7 mouse cellular contexts compared by ENCODE assay signal in genomic region chr4:57957200-57958085, GRCm38 (mm10). TPM values are rescaled to one million over a fixed set of nuclear protein-coding genes. Genes with fewer than 3 reads are reported as not detected.
DNase-seq lines count a peak whose midpoint lies in the region; ATAC-seq and TF ChIP-seq lines count a peak whose summit lies in the region.

No protein-coding gene starts in this region.

- TF ChIP-seq POLR2A in spleen, adult 2 months (IDR thresholded peaks at IDR 0.05; ENCODE audit: low read depth, low read length): no peak

- peak overlapping the region; percentile 69 for H3K4me2 ChIP-seq in midbrain, embryonic 11.5 days

- H3K27ac ChIP-seq in spleen, adult 2 months (ENCODE audit: insufficient read depth, low read length): peak overlapping the region; percentile 90
- peak overlapping the region; percentile 97 for H3K27ac ChIP-seq in hindbrain, embryonic 10.5 days
- H3K27ac ChIP-seq in midbrain, embryonic 11.5 days (ENCODE audit: low read depth, low read length): peak overlapping the region; percentile 67; the same call in 1 of the 2 replicates

- H3K9ac ChIP-seq in midbrain, embryonic 11.5 days (ENCODE audit: low read length): peak overlapping the region; percentile 61; the same call in 1 of the 2 replicates

- H3K36me3 ChIP-seq in spleen, adult 2 months (ENCODE audit: control insufficient read depth, insufficient read depth, low read length): no peaks in the 10 kb centered on the region
- H3K36me3 ChIP-seq in hindbrain, embryonic 10.5 days: peaks cover 18% of the 10 kb centered on the region
- H3K36me3 ChIP-seq in midbrain, embryonic 11.5 days (ENCODE audit: control insufficient read depth, insufficient read depth, low read length): no peaks in the 10 kb centered on the region; the same call in 1 of the 2 replicates

- H3K9me3 ChIP-seq in hindbrain, embryonic 10.5 days: no peaks in the 10 kb centered on the region; the same call in 1 of the 2 replicates
- H3K9me3 ChIP-seq in midbrain, embryonic 11.5 days (ENCODE audit: control insufficient read depth, low read length): no peaks in the 10 kb centered on the region

- H3K4me1 ChIP-seq in spleen, adult 2 months (ENCODE audit: control insufficient read depth, insufficient read depth, insufficient read length): peaks cover 8% of the 10 kb centered on the region; the same call in 1 of the 2 replicates
- H3K4me1 ChIP-seq in hindbrain, embryonic 10.5 days (replicated peaks): peaks cover 38% of the 10 kb centered on the region
- H3K4me1 ChIP-seq in midbrain, embryonic 11.5 days (ENCODE audit: control insufficient read depth, insufficient read depth, low read length): peaks cover 11% of the 10 kb centered on the region

- 53% methylated on average over 11 of the region's 11 CpGs for WGBS in spleen, adult 2 months
- 47% methylated on average over 11 of the region's 11 CpGs for WGBS in hindbrain, embryonic 10.5 days
- WGBS in midbrain, embryonic 11.5 days: 57% methylated on average over 11 of the region's 11 CpGs

- no peak for DNase-seq in spleen, adult 2 months (ENCODE audit: low read depth in 1 of 2, low spot score in 2 of 2)
- no peak for DNase-seq in spleen, postnatal 14 days (ENCODE audit: low spot score in 2 of 2)
- DNase-seq in embryo, embryonic 11 days: peak; percentile 19
- DNase-seq in hindbrain, embryonic 10.5 days (ENCODE audit: low spot score): peak; percentile 19
- DNase-seq in midbrain, embryonic 11.5 days (ENCODE audit: low spot score, missing footprints): no peak
- no peak for DNase-seq in adrenal gland, postnatal 4 days (ENCODE audit: low spot score in 2 of 2)
- DNase-seq in T-cell, adult 2 months (ENCODE audit: low spot score): no peak

- TF ChIP-seq CTCF in spleen, adult 2 months (IDR thresholded peaks at IDR 0.05; ENCODE audit: extremely low read depth, insufficient read depth, insufficient read length, insufficient replicate concordance): no peak

- no peaks in the 10 kb centered on the region for H3K27me3 ChIP-seq in spleen, adult 2 months (ENCODE audit: control insufficient read depth, insufficient read depth, low read length)
- H3K27me3 ChIP-seq in hindbrain, embryonic 10.5 days (ENCODE audit: insufficient read depth, poor library complexity, severe bottlenecking): peaks cover 6% of the 10 kb centered on the region; the same call in 1 of the 2 replicates
- H3K27me3 ChIP-seq in midbrain, embryonic 11.5 days (ENCODE audit: control insufficient read depth, insufficient read depth, low read length): no peaks in the 10 kb centered on the region

- H3K4me3 ChIP-seq in spleen, adult 2 months (ENCODE audit: extremely low read depth, insufficient read depth, insufficient read length): peak overlapping the region; percentile 12
- peak overlapping the region; percentile 76 for H3K4me3 ChIP-seq in hindbrain, embryonic 10.5 days
- peak overlapping the region; percentile 78; the same call in 1 of the 2 replicates for H3K4me3 ChIP-seq in midbrain, embryonic 11.5 days (ENCODE audit: low read depth, low read length)

- ATAC-seq in midbrain, embryonic 11.5 days (ENCODE audit: low FRiP score): no peak

RNA-seq across cellular contexts. Expression of gene Txn1, which starts 1.2 kb away (rescaled TPM):
- polyA plus RNA-seq in spleen, adult 2 months (2012; rRNA removed): 57.0 and 69.7 TPM in 2 replicates
- 411 and 413 TPM in 2 replicates for polyA plus RNA-seq in hindbrain, embryonic 10.5 days (2016; fragmentation: Nextera tagmentation; extraction: Ambion mirVana)
- polyA plus RNA-seq in midbrain, embryonic 11.5 days (2014; fragmentation: Nextera tagmentation; extraction: Ambion mirVana): 404 and 408 TPM in 2 replicates
- total RNA-seq in adrenal gland, postnatal 4 days (2021): 100 to 1,000 TPM; 263 to 266 TPM

RNA-seq across cellular contexts. Expression of gene D630039A03Rik, which starts 41.3 kb away (rescaled TPM):
- 0.18 and 0.19 TPM in 2 replicates for polyA plus RNA-seq in spleen, adult 2 months (2012; rRNA removed)
- 0.24 and 0.36 TPM in 2 replicates for polyA plus RNA-seq in hindbrain, embryonic 10.5 days (2016; fragmentation: Nextera tagmentation; extraction: Ambion mirVana)
- 0.04 TPM in 1 of 2 replicates, not detected in the other for polyA plus RNA-seq in midbrain, embryonic 11.5 days (2014; fragmentation: Nextera tagmentation; extraction: Ambion mirVana)
- 10 to 100 TPM; 10.1 to 10.2 TPM for total RNA-seq in adrenal gland, postnatal 4 days (2021)

RNA-seq across cellular contexts. Expression of gene Txndc8, which starts 51.5 kb away (rescaled TPM):
- not detected in 2 replicates for polyA plus RNA-seq in spleen, adult 2 months (2012; rRNA removed)
- polyA plus RNA-seq in hindbrain, embryonic 10.5 days (2016; fragmentation: Nextera tagmentation; extraction: Ambion mirVana): not detected in 2 replicates
- not detected in 2 replicates for polyA plus RNA-seq in midbrain, embryonic 11.5 days (2014; fragmentation: Nextera tagmentation; extraction: Ambion mirVana)
- not detected for total RNA-seq in adrenal gland, postnatal 4 days (2021)

Comparison
In these comparisons a context has a peak if more than half of its experiments do, and no peak if none do; other contexts are left out.
1. DNase-seq: peak in embryo, embryonic 11 days (single experiment) and hindbrain, embryonic 10.5 days (single experiment); none in spleen, adult 2 months (0 of 2), spleen, postnatal 14 days (0 of 2), midbrain, embryonic 11.5 days (single experiment), adrenal gland, postnatal 4 days (0 of 2) and T-cell, adult 2 months (single experiment).
2. H3K4me3 ChIP-seq: peak in every context shown above with its lines; median percentile 78 in midbrain, embryonic 11.5 days; 76 in hindbrain, embryonic 10.5 days; 12 in spleen, adult 2 months.
3. Peak in every context shown above with its lines, with median percentiles within 50 percentile points of each other: H3K27ac ChIP-seq.